Mouse (Mus musculus): Measurements from ENCODE around the gene Cpe.
"Not testable (repeated sequence)": the region's sequence is repeated elsewhere in the genome, so short reads cannot be mapped to it uniquely, and the experiment has no call there.

Cpe gene

GRCm38 (mm10) chr8:64674951-64675585, 17.8 kb downstream of the Cpe start:
- DNase-seq (ENCODE audit: low spot score): no peak

DNA sequence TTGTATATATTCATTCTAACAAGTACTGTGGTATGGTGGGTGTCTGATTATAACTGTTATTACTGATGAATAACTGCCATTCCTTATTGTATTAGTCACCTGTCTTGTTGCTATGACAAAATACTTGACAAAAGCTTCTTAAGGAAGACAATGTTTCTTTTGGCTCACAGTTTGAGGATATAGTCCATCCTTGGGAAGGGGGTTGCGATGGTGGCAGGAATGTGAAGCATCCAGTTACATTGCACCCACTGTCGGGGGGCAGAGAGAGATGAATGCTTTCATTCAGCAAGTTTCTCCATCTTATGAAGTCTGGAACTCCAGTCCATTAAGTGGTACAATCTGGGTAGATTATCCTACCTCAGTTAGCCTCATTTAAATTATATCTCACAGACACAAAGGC, 19.9 kb downstream of the Cpe start:
- DNase-seq (ENCODE audit: low spot score): no peak

GRCm38 (mm10) chr8:64671937-64672336, 20.9 kb downstream of the Cpe start:
- DNase-seq (ENCODE audit: low spot score): no peak

GRCm38 (mm10) chr8:64666305-64666704, 26.5 kb downstream of the Cpe start:
- DNase-seq (ENCODE audit: low spot score): not testable (repeated sequence)

DNA sequence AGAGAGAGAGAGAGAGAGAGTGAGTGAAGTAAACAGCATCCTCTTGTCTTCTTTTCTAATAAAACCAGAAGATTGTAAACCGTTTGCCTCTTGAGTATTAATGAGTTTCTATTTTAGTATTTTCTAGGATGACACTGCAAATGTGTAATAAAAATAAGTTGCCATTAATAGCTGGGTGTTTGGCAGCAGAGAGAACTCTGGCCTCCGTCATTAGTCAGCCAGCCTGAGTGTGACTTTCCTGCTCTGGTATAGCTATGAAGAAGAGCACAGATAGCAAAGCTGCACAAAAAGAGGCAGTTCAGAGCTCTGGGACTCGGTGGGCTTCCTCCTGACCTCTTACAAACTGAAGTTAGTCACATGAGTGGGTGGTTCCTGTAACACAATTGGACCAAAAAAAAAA, 27.3 kb downstream of the Cpe start:
- DNase-seq (ENCODE audit: low spot score): no peak

GRCm38 (mm10) chr8:64664811-64665210, 28.0 kb downstream of the Cpe start:
- no peak for DNase-seq (ENCODE audit: low spot score)

DNA sequence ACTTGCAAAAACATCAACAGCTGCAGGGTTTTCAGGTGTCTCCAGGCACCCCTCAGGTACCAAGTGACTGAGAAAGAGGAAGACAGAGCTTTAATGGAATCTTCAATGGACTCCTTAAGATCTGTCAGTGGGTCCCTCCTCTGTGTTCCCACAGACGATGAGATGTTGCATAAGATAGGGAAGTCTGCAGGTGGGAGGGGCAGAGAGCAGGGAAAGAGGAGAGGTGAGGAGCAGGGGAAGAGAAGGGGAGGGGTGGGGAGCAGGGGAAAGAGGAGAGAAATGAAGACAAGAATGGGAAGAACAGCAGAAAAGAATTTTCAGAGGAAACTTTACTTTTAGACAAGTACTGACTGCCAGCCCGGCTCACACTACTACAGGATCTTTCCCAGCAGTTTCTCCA, 28.5 kb downstream of the Cpe start:
- DNase-seq (ENCODE audit: low spot score): no peak

GRCm38 (mm10) chr8:64659097-64659496, 33.8 kb downstream of the Cpe start:
- no peak for DNase-seq (ENCODE audit: low spot score)

GRCm38 (mm10) chr8:64657980-64658401, 34.9 kb downstream of the Cpe start:
- peak; percentile 56 for DNase-seq (ENCODE audit: low spot score)

- DNase-seq (ENCODE audit: low spot score): no peak
Observed at GRCm38 (mm10) chr8:64657517-64657916, 35.3 kb downstream of the Cpe start.

GRCm38 (mm10) chr8:64655887-64656286, 37.0 kb downstream of the Cpe start:
- DNase-seq (ENCODE audit: low spot score): no peak

- no peak for DNase-seq (ENCODE audit: low spot score)
Observed at GRCm38 (mm10) chr8:64655087-64655486, 37.8 kb downstream of the Cpe start.

DNA sequence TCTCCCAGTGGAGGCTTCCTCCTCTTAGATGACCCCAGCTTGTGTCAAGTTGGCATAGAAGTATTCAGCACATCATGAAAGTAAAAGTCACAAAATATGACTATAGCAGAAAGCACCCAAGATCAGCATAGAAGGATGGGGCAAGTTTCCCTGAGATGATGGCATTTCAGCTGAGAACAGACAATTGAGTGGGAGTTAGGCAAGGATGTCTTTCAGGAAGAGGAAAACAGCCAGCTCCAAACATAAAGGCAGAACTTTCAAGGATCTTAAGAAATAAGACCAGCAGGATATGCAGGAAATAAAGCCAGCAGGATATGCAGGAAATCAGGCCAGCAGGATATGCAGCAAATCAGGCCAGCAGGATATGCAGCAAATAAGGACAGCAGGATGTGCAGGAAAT, 40.6 kb downstream of the Cpe start:
- no peak for DNase-seq (ENCODE audit: low spot score)

- DNase-seq (ENCODE audit: low spot score): no peak
Observed at GRCm38 (mm10) chr8:64648063-64648462, 44.8 kb downstream of the Cpe start.

GRCm38 (mm10) chr8:64647148-64647547, 45.7 kb downstream of the Cpe start:
- DNase-seq (ENCODE audit: low spot score): no peak

DNA sequence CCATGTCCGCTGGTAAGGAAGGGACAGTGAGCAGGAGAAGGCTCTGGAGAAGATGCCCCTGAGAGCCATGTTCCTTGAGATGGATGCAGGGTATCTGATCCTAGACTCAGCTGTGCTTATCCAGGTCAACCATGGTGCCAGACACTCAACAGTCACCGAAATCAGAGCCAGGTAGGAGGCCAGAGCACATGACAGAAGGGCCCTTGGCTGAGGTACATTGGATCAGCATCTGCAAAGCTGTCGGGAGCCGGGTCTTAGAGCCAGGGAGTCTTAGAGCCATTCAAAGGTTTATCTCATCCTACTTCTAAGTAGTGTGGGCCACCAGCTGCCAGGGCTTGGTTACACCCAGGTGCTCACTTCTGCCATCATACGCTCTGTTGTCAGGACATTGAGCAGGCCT, 46.4 kb downstream of the Cpe start:
- DNase-seq (ENCODE audit: low spot score): no peak

DNA sequence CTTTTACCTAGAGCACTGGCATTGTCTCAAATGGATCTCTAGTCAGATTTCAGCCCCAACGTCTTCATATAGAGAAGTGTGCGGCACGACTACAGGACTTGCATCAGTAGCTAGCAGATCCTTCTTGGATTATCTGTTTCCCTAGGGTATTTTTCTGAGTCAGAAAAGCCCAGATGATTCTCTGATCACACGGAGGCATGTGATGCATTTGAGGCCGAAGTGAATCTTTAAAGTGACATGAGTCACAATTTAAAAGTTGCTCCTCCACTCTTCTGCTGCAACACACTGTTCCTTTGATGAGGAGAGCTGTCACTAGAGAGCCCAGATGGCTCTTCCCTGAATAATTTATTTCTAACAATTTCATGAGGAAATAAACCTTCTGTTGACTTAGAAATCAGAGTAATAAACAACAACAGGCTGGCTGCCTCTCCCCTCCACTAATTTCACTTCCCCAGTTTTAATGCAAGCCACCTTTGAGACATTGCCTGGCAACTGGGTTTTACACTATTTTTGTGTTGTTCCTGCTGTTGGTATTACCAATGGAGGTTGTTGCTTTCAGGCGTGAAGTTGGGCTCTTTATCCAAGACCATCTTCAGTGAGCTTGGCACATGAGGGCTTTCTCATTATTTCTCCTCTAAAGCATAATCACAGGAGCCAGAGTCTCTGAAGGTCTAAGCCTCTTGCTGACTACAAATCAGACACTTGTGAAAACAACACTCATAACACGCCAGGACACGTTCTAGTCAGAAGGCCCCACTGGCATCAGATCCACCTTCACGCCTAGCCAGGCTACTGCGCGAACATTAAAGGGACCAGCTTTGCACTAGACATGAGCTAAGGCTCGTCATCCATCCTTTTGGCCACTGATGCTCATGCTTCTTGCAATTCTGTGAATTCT, 48.5 kb downstream of the Cpe start:
- no peak for DNase-seq (ENCODE audit: low spot score)

- no peak for DNase-seq (ENCODE audit: low spot score)
Observed at GRCm38 (mm10) chr8:64643382-64643781, 49.5 kb downstream of the Cpe start.

DNA sequence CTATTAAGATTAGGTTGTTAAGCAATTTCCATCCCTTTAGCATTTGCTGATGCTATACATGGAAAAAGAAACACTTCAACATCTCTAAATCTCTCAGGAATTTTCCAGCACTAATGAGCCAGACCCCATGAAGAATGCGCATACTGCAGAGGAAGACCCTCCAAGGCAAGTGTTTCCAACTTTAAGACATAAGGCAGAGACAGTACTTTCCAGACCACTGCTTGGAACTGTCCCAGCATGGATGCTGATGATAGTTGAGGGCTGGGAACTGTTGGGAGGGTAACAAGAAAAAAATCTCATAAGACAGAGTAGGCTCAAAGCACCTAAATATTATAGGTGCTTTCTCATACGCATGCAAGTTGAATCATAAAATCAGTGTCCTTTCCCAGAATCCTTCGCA, 50.1 kb downstream of the Cpe start:
- DNase-seq (ENCODE audit: low spot score): no peak

DNA sequence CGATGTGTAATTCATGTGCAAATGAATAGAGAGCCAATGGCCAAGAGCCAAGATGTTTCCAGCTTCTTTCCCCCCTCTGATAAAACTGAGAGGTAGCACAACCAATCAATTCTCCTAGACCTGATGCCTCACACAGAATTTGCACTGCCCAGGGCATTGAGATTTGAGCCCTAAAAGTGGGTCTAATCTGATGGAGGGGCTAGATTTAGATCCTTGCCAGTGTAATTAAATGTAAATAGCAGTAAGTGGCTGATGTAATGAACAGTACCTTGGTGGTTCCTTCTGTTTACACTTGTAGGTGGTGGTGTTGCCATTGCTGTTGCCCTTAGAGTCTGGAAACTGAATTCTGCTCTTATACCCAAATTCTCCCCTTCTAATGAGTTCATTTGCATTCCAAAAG, 52.3 kb downstream of the Cpe start:
- DNase-seq (ENCODE audit: low spot score): no peak

DNA sequence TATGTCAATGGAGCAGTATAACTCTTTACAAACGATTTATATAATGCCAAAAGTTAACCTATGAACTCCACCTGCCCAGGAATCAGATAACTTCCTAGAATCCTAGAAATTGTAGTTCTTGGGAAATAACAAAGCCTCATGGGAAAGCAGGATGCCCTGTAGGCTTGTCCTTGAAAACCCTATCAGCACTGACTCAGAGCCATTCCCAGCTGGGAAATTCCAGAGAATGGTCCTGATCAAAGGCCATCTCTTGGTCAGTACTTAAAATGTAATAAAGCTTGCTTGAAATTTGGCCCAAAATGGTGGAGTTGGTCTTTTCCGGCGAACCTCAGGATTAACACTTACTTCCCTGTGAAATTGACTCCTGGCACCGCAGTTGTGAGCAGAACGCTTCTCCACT, 53.2 kb downstream of the Cpe start:
- DNase-seq (ENCODE audit: low spot score): no peak

GRCm38 (mm10) chr8:64634901-64635300, 58.0 kb downstream of the Cpe start:
- DNase-seq (ENCODE audit: low spot score): no peak

- no peak for DNase-seq (ENCODE audit: low spot score)
Observed at GRCm38 (mm10) chr8:64634131-64634865, 58.6 kb downstream of the Cpe start.
